Mouse (Mus musculus): ENCODE measurements around the gene Hspa12b.

- TF ChIP-seq CTCF (IDR thresholded peaks at IDR 0.05; ENCODE audit: low read depth, low read length), result no peak
- no peak for TF ChIP-seq GATA1 (IDR thresholded peaks at IDR 0.05; ENCODE audit: borderline replicate concordance, low read length)
- no peak for TF ChIP-seq GATA2 (IDR thresholded peaks at IDR 0.05; ENCODE audit: borderline replicate concordance, low read depth, low read length)
Observed at GRCm38 (mm10) chr2:131090852-131091251, 36.2 kb upstream of the Hspa12b start.

Measured in G1E (cell line).